Mouse (Mus musculus): ENCODE data around the gene Ylpm1. TPM values are rescaled to one million over a fixed set of nuclear protein-coding genes. Genes with fewer than 3 reads are reported as not detected.

Ylpm1 gene
- polyA plus RNA-seq, 1 experiment from 2014 or later: 49.2 TPM

DNA sequence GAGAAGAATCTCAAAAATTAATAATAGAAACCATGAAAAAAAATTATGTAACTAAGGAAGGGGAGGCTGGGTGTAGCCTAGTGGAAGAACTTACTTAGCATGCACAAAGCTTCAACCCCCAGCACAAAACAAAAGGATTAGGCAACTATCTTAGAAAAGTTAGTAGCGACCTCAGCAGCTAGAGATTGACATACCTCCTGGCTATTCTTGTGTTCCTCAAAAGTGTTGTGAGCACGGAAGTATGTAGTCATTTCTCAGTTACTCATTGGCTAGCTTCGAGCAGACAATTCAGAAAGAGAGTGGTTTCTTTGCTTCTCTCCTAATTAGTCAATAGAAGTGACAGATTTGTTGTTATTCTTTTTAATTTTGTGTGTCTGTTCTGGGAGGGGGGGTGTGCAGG lies 112.5 kb downstream of the Ylpm1 start:
- H3K9me3 ChIP-seq (ENCODE audit: control insufficient read depth, low read length): no peaks in the 10 kb centered on the region
- no peak overlapping the region for H3K9ac ChIP-seq (ENCODE audit: low read length)
- DNase-seq (ENCODE audit: low spot score) (no peak), ATAC-seq (ENCODE audit: insufficient number of reproducible peaks, low FRiP score, low TSS enrichment, low read depth) (no peak)
- H3K4me1 ChIP-seq (ENCODE audit: control insufficient read depth, insufficient read depth, low read length): peaks cover 12% of the 10 kb centered on the region
- H3K27me3 ChIP-seq (ENCODE audit: control insufficient read depth, insufficient read depth, low read length): no peaks in the 10 kb centered on the region
- 65% methylated on average over 3 of the region's 3 CpGs for WGBS
- no peak overlapping the region for H3K4me3 ChIP-seq (ENCODE audit: low read depth, low read length)
- no peaks in the 10 kb centered on the region for H3K36me3 ChIP-seq (ENCODE audit: control insufficient read depth, insufficient read depth, low read length)
- no peak overlapping the region for H3K4me2 ChIP-seq (ENCODE audit: low read depth, severe bottlenecking)
- no peak overlapping the region for H3K27ac ChIP-seq (replicated peaks; ENCODE audit: low read depth, low read length)

DNA sequence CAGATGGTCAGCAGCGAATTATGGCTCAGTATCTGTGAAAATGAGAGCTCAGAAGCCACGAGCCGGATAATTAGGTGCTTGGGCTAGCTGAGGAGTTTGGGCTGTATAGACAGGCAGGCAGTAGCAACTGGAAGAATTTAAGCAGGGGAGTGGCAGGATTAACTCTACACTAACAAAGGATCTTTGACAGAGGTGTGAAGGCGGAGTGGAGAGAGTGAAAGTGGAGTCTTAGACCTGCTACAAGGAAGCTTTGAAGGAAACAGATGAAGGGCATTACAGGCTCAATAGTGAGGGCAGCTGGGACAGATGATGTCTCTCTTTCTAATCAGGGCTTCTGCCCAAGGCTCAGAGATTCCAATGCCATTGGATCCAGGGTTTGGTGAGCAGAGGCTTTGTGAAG lies 113.3 kb downstream of the Ylpm1 start:
- Histone ChIP-seq H3K4me2 (ENCODE audit: low read depth, severe bottlenecking) (peak overlapping the region; percentile 76; the same call in 1 of the 2 replicates), H3K4me3 (ENCODE audit: low read depth, low read length) (no peak overlapping the region), H3K27ac (replicated peaks; ENCODE audit: low read depth, low read length) (no peak overlapping the region), H3K27me3 (ENCODE audit: control insufficient read depth, insufficient read depth, low read length) (no peaks in the 10 kb centered on the region), H3K4me1 (ENCODE audit: control insufficient read depth, insufficient read depth, low read length) (peaks cover 12% of the 10 kb centered on the region), H3K36me3 (ENCODE audit: control insufficient read depth, insufficient read depth, low read length) (no peaks in the 10 kb centered on the region), H3K9ac (ENCODE audit: low read length) (no peak overlapping the region), H3K9me3 (ENCODE audit: control insufficient read depth, low read length) (no peaks in the 10 kb centered on the region)
- ATAC-seq (ENCODE audit: insufficient number of reproducible peaks, low FRiP score, low TSS enrichment, low read depth): no peak
- no peak for DNase-seq (ENCODE audit: low spot score)
- WGBS: 44% methylated on average over 4 of the region's 4 CpGs

DNA sequence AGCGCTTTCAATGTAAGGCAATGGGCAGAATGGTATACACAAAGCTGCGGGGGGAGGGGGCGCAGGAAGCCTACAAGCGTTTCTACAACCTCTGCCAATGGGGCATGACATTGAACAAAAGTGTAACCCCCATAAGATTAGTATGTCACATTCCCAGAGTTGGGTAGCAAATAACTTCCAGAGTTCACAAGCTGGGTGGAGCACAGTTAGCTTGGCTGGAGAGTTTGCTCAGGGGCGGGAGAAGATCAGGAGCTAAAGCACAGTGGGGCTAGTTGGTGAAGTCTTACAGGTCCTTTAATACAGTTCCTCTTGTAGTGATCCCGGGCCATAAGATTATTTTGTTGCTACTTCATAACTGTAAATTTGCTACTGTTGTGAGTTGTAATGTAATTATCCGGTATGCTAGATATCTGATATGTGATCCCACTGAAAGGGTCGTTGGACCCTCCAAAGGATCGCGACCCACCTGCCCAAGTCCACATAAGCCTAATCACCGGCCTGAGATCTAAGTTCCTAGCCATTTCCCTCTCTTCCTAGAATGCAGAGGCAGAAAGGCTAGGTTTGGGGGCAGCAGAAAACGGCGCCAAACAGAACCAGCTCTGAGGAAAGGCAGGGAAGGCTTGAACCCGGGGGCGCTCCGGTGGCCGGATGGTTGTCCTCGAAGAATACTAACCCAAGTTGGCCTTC lies 114.0 kb downstream of the Ylpm1 start:
- ATAC-seq (ENCODE audit: insufficient number of reproducible peaks, low FRiP score, low TSS enrichment, low read depth): peak; percentile 14; the same call in 1 of the 2 replicates
- Histone ChIP-seq H3K9me3 (ENCODE audit: control insufficient read depth, low read length) (no peaks in the 10 kb centered on the region), H3K4me3 (ENCODE audit: low read depth, low read length) (peak overlapping the region; percentile 98), H3K9ac (ENCODE audit: low read length) (peak overlapping the region; percentile 92), H3K4me2 (ENCODE audit: low read depth, severe bottlenecking) (peak overlapping the region; percentile 76), H3K36me3 (ENCODE audit: control insufficient read depth, insufficient read depth, low read length) (no peaks in the 10 kb centered on the region), H3K27ac (replicated peaks; ENCODE audit: low read depth, low read length) (peak overlapping the region; percentile 65), H3K4me1 (ENCODE audit: control insufficient read depth, insufficient read depth, low read length) (peaks cover 12% of the 10 kb centered on the region), H3K27me3 (ENCODE audit: control insufficient read depth, insufficient read depth, low read length) (no peaks in the 10 kb centered on the region)
- DNase-seq (ENCODE audit: low spot score): no peak
- 19% methylated on average over 18 of the region's 18 CpGs for WGBS

DNA sequence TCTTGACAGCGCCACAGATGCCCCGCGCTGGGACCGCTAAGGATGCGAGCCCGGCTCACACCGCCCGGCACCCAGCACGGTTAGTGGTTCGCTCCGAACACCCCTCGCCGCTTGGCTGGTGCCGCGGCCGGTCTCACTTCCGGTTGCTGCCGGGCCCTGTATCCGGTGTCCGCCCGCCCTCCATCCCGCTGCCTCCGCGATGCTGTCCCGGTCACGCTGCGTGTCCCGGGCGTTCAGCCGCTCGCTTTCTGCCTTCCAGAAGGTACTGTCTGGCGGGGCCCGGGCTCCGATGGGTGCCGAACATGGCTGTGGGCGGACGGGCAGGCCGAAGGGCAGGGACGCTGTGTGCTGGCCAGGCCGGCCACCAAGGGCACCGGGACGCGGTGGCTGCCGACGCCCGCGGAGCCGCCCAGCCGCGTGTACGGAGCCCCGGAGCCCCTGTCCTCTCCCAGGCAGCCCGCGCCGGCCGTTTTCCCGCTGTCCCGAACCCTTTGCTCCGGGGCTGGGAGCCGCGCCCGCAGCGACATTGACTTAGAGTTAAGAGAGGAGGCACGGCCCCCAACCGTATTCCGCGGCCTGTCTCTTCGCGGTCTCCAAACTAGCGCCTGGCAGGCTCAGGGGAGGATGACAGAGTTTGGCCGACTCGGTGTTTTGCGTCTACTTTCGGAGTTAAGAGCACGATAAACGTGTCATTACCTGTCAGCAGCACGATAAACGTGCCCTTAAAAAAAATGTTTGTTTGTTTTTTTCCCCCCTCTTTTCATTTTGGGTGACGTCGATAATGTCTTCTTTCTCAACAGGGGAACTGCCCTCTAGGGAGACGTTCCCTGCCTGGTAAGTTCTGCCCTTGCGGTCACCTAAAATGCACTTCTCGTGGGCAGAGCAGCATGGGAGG lies 114.8 kb downstream of the Ylpm1 start, which contains the start of the genes Prox2 and Dlst:
Gene Prox2 (minus strand): TSS at position 62 of the 895 bp plus-strand sequence.
Gene Dlst (plus strand): TSS at position 136 of the 895 bp plus-strand sequence.
- Histone ChIP-seq H3K36me3 (ENCODE audit: control insufficient read depth, insufficient read depth, low read length) (no peaks in the 10 kb centered on the region), H3K9me3 (ENCODE audit: control insufficient read depth, low read length) (no peaks in the 10 kb centered on the region), H3K27me3 (ENCODE audit: control insufficient read depth, insufficient read depth, low read length) (no peaks in the 10 kb centered on the region), H3K9ac (ENCODE audit: low read length) (peak within 1 kb of the TSS; percentile 92), H3K27ac (replicated peaks; ENCODE audit: low read depth, low read length) (peak within 1 kb of the TSS; percentile 65), H3K4me2 (ENCODE audit: low read depth, severe bottlenecking) (peak within 1 kb of the TSS; percentile 76), H3K4me3 (ENCODE audit: low read depth, low read length) (peak within 1 kb of the TSS; percentile 98), H3K4me1 (ENCODE audit: control insufficient read depth, insufficient read depth, low read length) (peaks cover 12% of the 10 kb centered on the region)
- WGBS: under 1% methylated on average over 83 of the region's 83 CpGs
- DNase-seq (ENCODE audit: low spot score) (peak; percentile 93), ATAC-seq (ENCODE audit: insufficient number of reproducible peaks, low FRiP score, low TSS enrichment, low read depth) (peak; percentile 82)

DNA sequence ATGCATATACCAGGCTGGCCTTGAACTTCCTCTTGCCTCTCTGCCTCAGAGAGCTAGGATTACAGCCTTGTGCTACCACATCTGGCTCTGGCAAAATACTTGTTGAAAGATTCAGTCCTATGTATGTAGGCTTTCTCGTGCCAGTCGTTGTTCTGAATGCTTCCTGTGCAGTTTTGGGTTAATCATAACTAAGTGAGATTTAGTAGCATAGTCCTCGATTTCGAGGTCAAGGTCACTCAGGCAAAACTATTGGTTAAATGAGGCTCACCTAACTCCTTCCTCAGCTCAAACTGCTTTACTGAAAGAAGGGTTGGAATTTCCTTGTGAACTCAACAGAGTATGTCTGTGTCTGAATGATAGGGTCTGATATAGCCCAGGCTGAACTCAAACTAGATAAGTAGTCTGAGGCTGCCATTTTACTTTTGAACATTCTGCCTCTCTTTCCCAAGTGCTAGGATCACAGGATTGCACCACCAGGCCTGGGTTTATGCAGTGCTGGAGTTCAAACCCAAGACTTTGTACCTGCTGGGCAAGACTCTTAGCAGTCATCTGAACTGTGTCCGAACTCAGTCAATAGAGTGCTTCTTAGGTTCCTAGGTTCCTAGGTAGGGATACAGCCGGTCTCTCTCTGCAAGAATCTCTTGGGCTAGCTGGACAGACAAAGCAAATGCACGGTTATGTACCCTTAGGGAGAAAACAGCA lies 116.6 kb downstream of the Ylpm1 start:
- 92% methylated on average over 7 of the region's 7 CpGs for WGBS
- Histone ChIP-seq H3K4me3 (ENCODE audit: low read depth, low read length) (no peak overlapping the region), H3K4me1 (ENCODE audit: control insufficient read depth, insufficient read depth, low read length) (peaks cover 12% of the 10 kb centered on the region), H3K9me3 (ENCODE audit: control insufficient read depth, low read length) (no peaks in the 10 kb centered on the region), H3K36me3 (ENCODE audit: control insufficient read depth, insufficient read depth, low read length) (no peaks in the 10 kb centered on the region), H3K27me3 (ENCODE audit: control insufficient read depth, insufficient read depth, low read length) (no peaks in the 10 kb centered on the region), H3K9ac (ENCODE audit: low read length) (no peak overlapping the region), H3K4me2 (ENCODE audit: low read depth, severe bottlenecking) (no peak overlapping the region), H3K27ac (replicated peaks; ENCODE audit: low read depth, low read length) (no peak overlapping the region)
- no peak for DNase-seq (ENCODE audit: low spot score)
- ATAC-seq (ENCODE audit: insufficient number of reproducible peaks, low FRiP score, low TSS enrichment, low read depth): no peak

DNA sequence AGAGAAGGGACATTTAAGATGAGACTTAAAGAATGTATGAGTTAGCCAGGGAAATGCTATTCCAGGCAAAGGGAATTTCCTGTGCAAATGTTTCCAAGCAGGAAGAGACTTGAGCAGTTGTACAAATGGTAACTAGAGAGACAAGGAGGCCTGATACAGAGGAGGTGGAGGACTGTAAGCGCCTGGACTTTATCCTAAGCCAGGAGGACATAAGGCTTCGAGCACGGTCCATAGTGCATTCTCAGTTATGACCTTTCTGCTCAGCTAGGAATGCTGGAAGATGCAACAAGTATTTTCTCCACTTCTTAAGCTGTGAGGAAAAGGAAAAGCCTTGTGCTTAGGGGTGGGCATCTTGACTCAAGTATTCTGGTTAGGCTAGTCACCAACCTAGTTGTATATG lies 117.2 kb downstream of the Ylpm1 start:
- Histone ChIP-seq H3K4me2 (ENCODE audit: low read depth, severe bottlenecking) (no peak overlapping the region), H3K4me1 (ENCODE audit: control insufficient read depth, insufficient read depth, low read length) (peaks cover 12% of the 10 kb centered on the region), H3K9me3 (ENCODE audit: control insufficient read depth, low read length) (no peaks in the 10 kb centered on the region), H3K36me3 (ENCODE audit: control insufficient read depth, insufficient read depth, low read length) (no peaks in the 10 kb centered on the region; the same call in 1 of the 2 replicates), H3K9ac (ENCODE audit: low read length) (no peak overlapping the region), H3K27ac (replicated peaks; ENCODE audit: low read depth, low read length) (no peak overlapping the region), H3K27me3 (ENCODE audit: control insufficient read depth, insufficient read depth, low read length) (no peaks in the 10 kb centered on the region), H3K4me3 (ENCODE audit: low read depth, low read length) (no peak overlapping the region)
- no peak for DNase-seq (ENCODE audit: low spot score)
- no peak for ATAC-seq (ENCODE audit: insufficient number of reproducible peaks, low FRiP score, low TSS enrichment, low read depth)
- 90% methylated on average over 3 of the region's 3 CpGs for WGBS

DNA sequence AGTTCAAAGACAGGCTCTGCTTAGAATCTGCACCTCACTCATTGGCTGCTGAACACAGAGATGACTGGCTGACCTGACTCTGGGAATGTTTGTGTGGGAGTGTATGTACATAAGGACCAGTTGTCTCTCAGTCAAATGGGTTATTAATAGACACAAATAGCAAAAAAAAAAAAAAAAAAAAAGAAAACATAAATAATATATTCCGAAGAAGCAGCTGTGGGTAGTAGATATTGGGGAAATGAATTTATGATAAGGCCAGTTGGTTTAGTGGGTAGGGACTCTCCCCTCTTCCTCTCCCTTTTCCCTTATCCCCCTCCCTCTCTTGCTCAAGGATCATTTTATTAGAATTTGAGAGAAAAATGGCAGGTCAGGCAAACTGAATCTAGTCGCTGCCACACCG lies 117.8 kb downstream of the Ylpm1 start:
- DNase-seq (ENCODE audit: low spot score) (no peak), ATAC-seq (ENCODE audit: insufficient number of reproducible peaks, low FRiP score, low TSS enrichment, low read depth) (no peak)
- peaks cover 12% of the 10 kb centered on the region for H3K4me1 ChIP-seq (ENCODE audit: control insufficient read depth, insufficient read depth, low read length)
- no peak overlapping the region for H3K4me3 ChIP-seq (ENCODE audit: low read depth, low read length)
- H3K9ac ChIP-seq (ENCODE audit: low read length): no peak overlapping the region
- no peaks in the 10 kb centered on the region for H3K27me3 ChIP-seq (ENCODE audit: control insufficient read depth, insufficient read depth, low read length)
- no peak overlapping the region for H3K27ac ChIP-seq (replicated peaks; ENCODE audit: low read depth, low read length)
- H3K36me3 ChIP-seq (ENCODE audit: control insufficient read depth, insufficient read depth, low read length): peaks cover 2% of the 10 kb centered on the region; the same call in 1 of the 2 replicates
- no peaks in the 10 kb centered on the region for H3K9me3 ChIP-seq (ENCODE audit: control insufficient read depth, low read length)
- no peak overlapping the region for H3K4me2 ChIP-seq (ENCODE audit: low read depth, severe bottlenecking)
- 95% methylated on average over 3 of the region's 3 CpGs for WGBS

DNA sequence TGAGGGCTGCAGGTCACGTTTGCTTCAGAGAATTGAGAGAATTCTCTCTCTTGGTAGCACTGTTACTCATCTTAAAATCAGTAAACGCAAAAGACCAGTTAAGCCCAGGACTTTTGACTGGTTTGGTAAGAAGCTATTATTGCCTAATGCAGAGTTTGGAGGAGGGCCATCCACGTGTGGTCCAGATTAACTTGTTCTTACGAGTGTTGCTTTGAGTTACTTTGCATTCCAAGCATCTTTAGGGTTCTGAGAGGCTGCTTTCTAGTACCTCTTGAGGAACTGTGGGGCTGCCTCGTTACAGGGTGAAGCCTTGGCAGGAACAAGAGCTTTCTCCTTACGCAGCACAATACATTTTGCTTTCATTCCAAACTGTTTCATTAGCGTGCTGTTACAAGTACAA lies 119.6 kb downstream of the Ylpm1 start:
- peaks cover 5% of the 10 kb centered on the region for H3K4me1 ChIP-seq (ENCODE audit: control insufficient read depth, insufficient read depth, low read length)
- DNase-seq (ENCODE audit: low spot score) (no peak), ATAC-seq (ENCODE audit: insufficient number of reproducible peaks, low FRiP score, low TSS enrichment, low read depth) (no peak)
- no peak overlapping the region for H3K27ac ChIP-seq (replicated peaks; ENCODE audit: low read depth, low read length)
- H3K9ac ChIP-seq (ENCODE audit: low read length): no peak overlapping the region
- no peaks in the 10 kb centered on the region for H3K9me3 ChIP-seq (ENCODE audit: control insufficient read depth, low read length)
- H3K27me3 ChIP-seq (ENCODE audit: control insufficient read depth, insufficient read depth, low read length): no peaks in the 10 kb centered on the region
- no peak overlapping the region for H3K4me3 ChIP-seq (ENCODE audit: low read depth, low read length)
- H3K36me3 ChIP-seq (ENCODE audit: control insufficient read depth, insufficient read depth, low read length): peaks cover 4% of the 10 kb centered on the region; the same call in 1 of the 2 replicates
- 78% methylated on average over 7 of the region's 7 CpGs for WGBS
- H3K4me2 ChIP-seq (ENCODE audit: low read depth, severe bottlenecking): no peak overlapping the region
